Mouse (Mus musculus): ENCODE measurements around the gene Rnf150. TPM values are rescaled to one million over a fixed set of nuclear protein-coding genes. Genes with fewer than 3 reads are reported as not detected.
A peak's percentile ranks its signal among the peaks of the same experiment; 100 is the strongest.

Rnf150 gene
- total and polyA plus RNA-seq, 3 experiments = 0.13 to 0.50 (median 0.39) TPM

- Histone ChIP-seq H3K79me2 (replicated peaks; ENCODE audit: control insufficient read depth, extremely low read depth, insufficient read depth, poor library complexity, severe bottlenecking) (no peaks in the 10 kb centered on the region), H3K9ac (ENCODE audit: insufficient read depth, low read depth) (no peak overlapping the region), H3K27ac (ENCODE audit: insufficient read depth, low read depth) (no peak overlapping the region), H3K36me3 (replicated peaks in 1 of 2; ENCODE audit: control insufficient read depth in 1 of 2, insufficient read depth in 1 of 2, low read length in 1 of 2) (no peaks in the 10 kb centered on the region), H3K9me3 (replicated peaks; ENCODE audit: low read length) (no peaks in the 10 kb centered on the region), H3K4me1 (ENCODE audit: control insufficient read depth in 1 of 2, insufficient read depth in 2 of 2) (peaks cover 5 to 37% of the 10 kb centered on the region in 2 experiments), H3K4me2 (ENCODE audit: insufficient read depth, low read depth, poor library complexity, severe bottlenecking) (no peak overlapping the region), H3K27me3 (replicated peaks) (no peaks in the 10 kb centered on the region), H3K4me3 (replicated peaks in 1 of 3; ENCODE audit: low read depth in 2 of 3, low read length in 2 of 3, poor library complexity in 1 of 3) (no peak overlapping the region)
- dilution Hi-C loops (cut with MboI; ENCODE audit: extremely low pct_ligation_motif_present, extremely low pct_unique_long_range_greater_than_20kb, low sequenced_read_pairs) = no loop called here
- in situ Hi-C loops (cut with MboI; ENCODE audit: low pct_ligation_motif_present, low pct_unique_long_range_greater_than_20kb, low sequenced_read_pairs) = loop anchor here (25.0 kb wide), 1 partner anchor 506 kb away; no protein-coding TSS in a partner anchor
- no peak for DNase-seq (ENCODE audit: extremely low read depth)
- TF ChIP-seq HCFC1 (IDR thresholded peaks at IDR 0.05; ENCODE audit: low read depth, low read length) (no peak), JUND (conservative IDR thresholded peaks at IDR 0.05; ENCODE audit: low read depth, low read length) (no peak), USF2 (conservative IDR thresholded peaks at IDR 0.05; ENCODE audit: low read depth, low read length) (no peak), IRF4 (IDR thresholded peaks at IDR 0.05; ENCODE audit: low read depth, low read length) (no peak)
These were observed 19.5 kb upstream of the Rnf150 start for GRCm38 (mm10) chr8:82843697-82844096.

- Histone ChIP-seq H3K9me3 (replicated peaks; ENCODE audit: low read length) (no peaks in the 10 kb centered on the region), H3K27ac (ENCODE audit: insufficient read depth, low read depth) (no peak overlapping the region), H3K4me1 (ENCODE audit: control insufficient read depth in 1 of 2, insufficient read depth in 2 of 2) (peaks cover 3 to 36% of the 10 kb centered on the region in 2 experiments), H3K9ac (ENCODE audit: insufficient read depth, low read depth) (no peak overlapping the region), H3K4me3 (replicated peaks in 1 of 3; ENCODE audit: low read depth in 2 of 3, low read length in 2 of 3, poor library complexity in 1 of 3) (no peak overlapping the region), H3K36me3 (replicated peaks in 1 of 2; ENCODE audit: control insufficient read depth in 1 of 2, insufficient read depth in 1 of 2, low read length in 1 of 2) (no peaks in the 10 kb centered on the region), H3K4me2 (ENCODE audit: insufficient read depth, low read depth, poor library complexity, severe bottlenecking) (no peak overlapping the region), H3K79me2 (replicated peaks; ENCODE audit: control insufficient read depth, extremely low read depth, insufficient read depth, poor library complexity, severe bottlenecking) (no peaks in the 10 kb centered on the region), H3K27me3 (replicated peaks) (no peaks in the 10 kb centered on the region)
- in situ Hi-C loops (cut with MboI; ENCODE audit: low pct_ligation_motif_present, low pct_unique_long_range_greater_than_20kb, low sequenced_read_pairs) = loop anchor here (25.0 kb wide), 1 partner anchor 507 kb away; no protein-coding TSS in a partner anchor
- no peak for DNase-seq (ENCODE audit: extremely low read depth)
- TF ChIP-seq GABPA (IDR thresholded peaks at IDR 0.05; ENCODE audit: insufficient replicate concordance, low read depth, low read length) (no peak), CTCF (conservative IDR thresholded peaks at IDR 0.05 in 1 of 2, IDR thresholded peaks at IDR 0.05 in 1 of 2; ENCODE audit: low read depth in 2 of 2, low read length in 2 of 2) (peak in 1 of 2 experiments; percentile 36; a peak in 2 of 4 replicates), RCOR1 (conservative IDR thresholded peaks at IDR 0.05; ENCODE audit: low read depth, low read length) (no peak), SMC3 (IDR thresholded peaks at IDR 0.05; ENCODE audit: low read depth, low read length) (peak; percentile 31), ELF1 (IDR thresholded peaks at IDR 0.05; ENCODE audit: low read depth, low read length) (no peak), MYC (IDR thresholded peaks at IDR 0.05; ENCODE audit: low read depth, low read length) (no peak), ZC3H11A (IDR thresholded peaks at IDR 0.05; ENCODE audit: low read depth, low read length) (no peak), ZMIZ1 (IDR thresholded peaks at IDR 0.05; ENCODE audit: low read depth, low read length) (no peak), UBTF (IDR thresholded peaks at IDR 0.05; ENCODE audit: low read depth, low read length) (no peak), RAD21 (IDR thresholded peaks at IDR 0.05; ENCODE audit: low read depth, low read length) (peak; percentile 34), PAX5 (IDR thresholded peaks at IDR 0.05; ENCODE audit: low read length) (no peak)
- dilution Hi-C loops (cut with MboI; ENCODE audit: extremely low pct_ligation_motif_present, extremely low pct_unique_long_range_greater_than_20kb, low sequenced_read_pairs) = no loop called here
These were observed 18.7 kb upstream of the Rnf150 start for GRCm38 (mm10) chr8:82844413-82844812.

All from CH12.LX (cell line).